Mouse (Mus musculus): ENCODE measurements around the gene Nfkb1. TPM values are rescaled to one million over a fixed set of nuclear protein-coding genes. Genes with fewer than 3 reads are reported as not detected.

Gene Nfkb1
- polyA plus RNA-seq, 1 experiment from 2014 or later = 16.0 TPM

- H3K27me3 ChIP-seq (ENCODE audit: insufficient read depth, poor library complexity, severe bottlenecking) = no peaks in the 10 kb centered on the region
- no peak for DNase-seq (ENCODE audit: low spot score)
- no peak overlapping the region for H3K27ac ChIP-seq
- peaks cover 10% of the 10 kb centered on the region for H3K4me1 ChIP-seq
- H3K4me3 ChIP-seq = no peak overlapping the region
- 91% methylated on average over 3 of the region's 3 CpGs for WGBS
- H3K36me3 ChIP-seq = no peaks in the 10 kb centered on the region
- no peaks in the 10 kb centered on the region for H3K9me3 ChIP-seq
These were observed 28.6 kb upstream of the Nfkb1 start for GRCm38 (mm10) chr3:135719969-135720368.

GRCm38 (mm10) chr3:135719179-135719532 lies 27.8 kb upstream of the Nfkb1 start:
- Histone ChIP-seq H3K27ac (no peak overlapping the region), H3K4me1 (peaks cover 10% of the 10 kb centered on the region), H3K4me3 (no peak overlapping the region), H3K27me3 (ENCODE audit: insufficient read depth, poor library complexity, severe bottlenecking) (no peaks in the 10 kb centered on the region), H3K9me3 (no peaks in the 10 kb centered on the region), H3K36me3 (no peaks in the 10 kb centered on the region)
- 53% methylated on average over 6 of the region's 6 CpGs for WGBS
- DNase-seq (ENCODE audit: low spot score) = no peak

- Histone ChIP-seq H3K4me1 (peaks cover 10% of the 10 kb centered on the region), H3K27ac (no peak overlapping the region), H3K4me3 (no peak overlapping the region), H3K9me3 (no peaks in the 10 kb centered on the region), H3K36me3 (no peaks in the 10 kb centered on the region), H3K27me3 (ENCODE audit: insufficient read depth, poor library complexity, severe bottlenecking) (no peaks in the 10 kb centered on the region)
- DNase-seq (ENCODE audit: low spot score) = no peak
- WGBS = 63% methylated on average over 6 of the region's 6 CpGs
These were observed 27.2 kb upstream of the Nfkb1 start for GRCm38 (mm10) chr3:135718323-135719178.

GRCm38 (mm10) chr3:135713016-135713950 lies 21.9 kb upstream of the Nfkb1 start:
- Histone ChIP-seq H3K36me3 (no peaks in the 10 kb centered on the region), H3K4me3 (no peak overlapping the region), H3K4me1 (peaks cover 2% of the 10 kb centered on the region), H3K9me3 (no peaks in the 10 kb centered on the region), H3K27me3 (ENCODE audit: insufficient read depth, poor library complexity, severe bottlenecking) (no peaks in the 10 kb centered on the region), H3K27ac (no peak overlapping the region)
- DNase-seq (ENCODE audit: low spot score) = no peak
- WGBS = 40% methylated on average over 3 of the region's 4 CpGs

GRCm38 (mm10) chr3:135711613-135712012 lies 20.3 kb upstream of the Nfkb1 start:
- 87% methylated on average over 4 of the region's 4 CpGs for WGBS
- DNase-seq (ENCODE audit: low spot score) = no peak
- no peaks in the 10 kb centered on the region for H3K4me1 ChIP-seq

GRCm38 (mm10) chr3:135711040-135711570 lies 19.8 kb upstream of the Nfkb1 start:
- H3K4me3 ChIP-seq = no peak overlapping the region
- 83% methylated on average over 9 of the region's 9 CpGs for WGBS

More at GRCm38 (mm10) chr3:135711613-135712012, 20.3 kb upstream of the Nfkb1 start:
- H3K36me3 ChIP-seq = no peaks in the 10 kb centered on the region
- no peaks in the 10 kb centered on the region for H3K27me3 ChIP-seq (ENCODE audit: insufficient read depth, poor library complexity, severe bottlenecking)
- H3K4me3 ChIP-seq = no peak overlapping the region
- H3K27ac ChIP-seq = no peak overlapping the region
- no peaks in the 10 kb centered on the region for H3K9me3 ChIP-seq

GRCm38 (mm10) chr3:135703307-135703706 lies 12.0 kb upstream of the Nfkb1 start:
- WGBS = 63% methylated on average over 2 of the region's 2 CpGs
- Histone ChIP-seq H3K4me1 (peaks cover 17% of the 10 kb centered on the region), H3K4me3 (no peak overlapping the region), H3K27ac (no peak overlapping the region), H3K27me3 (ENCODE audit: insufficient read depth, poor library complexity, severe bottlenecking) (no peaks in the 10 kb centered on the region), H3K9me3 (no peaks in the 10 kb centered on the region), H3K36me3 (no peaks in the 10 kb centered on the region)
- no peak for DNase-seq (ENCODE audit: low spot score)

More at GRCm38 (mm10) chr3:135711040-135711570, 19.8 kb upstream of the Nfkb1 start:
- Histone ChIP-seq H3K36me3 (no peaks in the 10 kb centered on the region), H3K27me3 (ENCODE audit: insufficient read depth, poor library complexity, severe bottlenecking) (no peaks in the 10 kb centered on the region), H3K27ac (no peak overlapping the region), H3K4me1 (no peaks in the 10 kb centered on the region), H3K9me3 (no peaks in the 10 kb centered on the region)
- no peak for DNase-seq (ENCODE audit: low spot score)

GRCm38 (mm10) chr3:135702658-135703057 lies 11.3 kb upstream of the Nfkb1 start:
- H3K27me3 ChIP-seq (ENCODE audit: insufficient read depth, poor library complexity, severe bottlenecking) = no peaks in the 10 kb centered on the region
- no peak overlapping the region for H3K27ac ChIP-seq
- peaks cover 17% of the 10 kb centered on the region for H3K4me1 ChIP-seq
- no peak overlapping the region for H3K4me3 ChIP-seq
- no peaks in the 10 kb centered on the region for H3K36me3 ChIP-seq
- DNase-seq (ENCODE audit: low spot score) = no peak
- WGBS = 81% methylated on average over 5 of the region's 5 CpGs
- H3K9me3 ChIP-seq = no peaks in the 10 kb centered on the region

- H3K27ac ChIP-seq = 0 out of 2 replicates have a peak overlapping the region, but pooled peaks have one; percentile 17
- H3K4me1 ChIP-seq = peaks cover 27% of the 10 kb centered on the region
- no peak for DNase-seq (ENCODE audit: low spot score)
These were observed 8.3 kb upstream of the Nfkb1 start for GRCm38 (mm10) chr3:135699523-135700264.

GRCm38 (mm10) chr3:135698466-135698975 lies 7.2 kb upstream of the Nfkb1 start:
- DNase-seq (ENCODE audit: low spot score) = no peak
- Histone ChIP-seq H3K4me1 (peaks cover 30% of the 10 kb centered on the region), H3K36me3 (no peaks in the 10 kb centered on the region), H3K27me3 (ENCODE audit: insufficient read depth, poor library complexity, severe bottlenecking) (no peaks in the 10 kb centered on the region), H3K9me3 (no peaks in the 10 kb centered on the region), H3K27ac (0 out of 2 replicates have a peak overlapping the region, but pooled peaks have one; percentile 17), H3K4me3 (no peak overlapping the region)
- 62% methylated on average over 12 of the region's 12 CpGs for WGBS

More at GRCm38 (mm10) chr3:135699523-135700264, 8.3 kb upstream of the Nfkb1 start:
- Histone ChIP-seq H3K27me3 (ENCODE audit: insufficient read depth, poor library complexity, severe bottlenecking) (no peaks in the 10 kb centered on the region), H3K36me3 (no peaks in the 10 kb centered on the region), H3K9me3 (no peaks in the 10 kb centered on the region), H3K4me3 (no peak overlapping the region)
- WGBS = 58% methylated on average over 10 of the region's 10 CpGs

GRCm38 (mm10) chr3:135696262-135696661 lies 4.9 kb upstream of the Nfkb1 start:
- peaks cover 47% of the 10 kb centered on the region for H3K4me1 ChIP-seq
- WGBS = 56% methylated on average over 8 of the region's 8 CpGs
- H3K27me3 ChIP-seq (ENCODE audit: insufficient read depth, poor library complexity, severe bottlenecking) = no peaks in the 10 kb centered on the region
- no peaks in the 10 kb centered on the region for H3K9me3 ChIP-seq
- no peak overlapping the region for H3K27ac ChIP-seq
- H3K36me3 ChIP-seq = no peaks in the 10 kb centered on the region
- no peak overlapping the region for H3K4me3 ChIP-seq
- no peak for DNase-seq (ENCODE audit: low spot score)

- DNase-seq (ENCODE audit: low spot score) = no peak
- peak overlapping the region; percentile 100 for H3K27ac ChIP-seq
These were observed 1.7 kb upstream of the Nfkb1 start for GRCm38 (mm10) chr3:135692999-135693398.

More at GRCm38 (mm10) chr3:135692999-135693398, 1.7 kb upstream of the Nfkb1 start:
- no peaks in the 10 kb centered on the region for H3K9me3 ChIP-seq
- 26% methylated on average over 3 of the region's 3 CpGs for WGBS
- no peaks in the 10 kb centered on the region for H3K27me3 ChIP-seq (ENCODE audit: insufficient read depth, poor library complexity, severe bottlenecking)
- H3K36me3 ChIP-seq = no peaks in the 10 kb centered on the region
- H3K4me1 ChIP-seq = peaks cover 53% of the 10 kb centered on the region
- no peak overlapping the region for H3K4me3 ChIP-seq
